Mouse (Mus musculus) adrenal gland, postnatal 25 days (tissue): Measurements from ENCODE around the gene 1700021F05Rik. TPM values are rescaled to one million over a fixed set of nuclear protein-coding genes. Genes with fewer than 3 reads are reported as not detected.
"Not testable (repeated sequence)": the region's sequence is repeated elsewhere in the genome, so short reads cannot be mapped to it uniquely, and the experiment has no call there.

Source experiments
- DNase-seq: peaks from one replicate; pipeline ENCODE4 v3.0.0; 2021; ENCODE audit warnings: mixed read lengths
- total RNA-seq: library from RNA; stranded (reverse); gene quantifications from 2 replicates; pipeline ENCODE4 v1.2.3, GENCODE M21; 2021

1700021F05Rik gene
- total RNA-seq, 1 experiment from 2014 or later = 74.7 TPM

DNA sequence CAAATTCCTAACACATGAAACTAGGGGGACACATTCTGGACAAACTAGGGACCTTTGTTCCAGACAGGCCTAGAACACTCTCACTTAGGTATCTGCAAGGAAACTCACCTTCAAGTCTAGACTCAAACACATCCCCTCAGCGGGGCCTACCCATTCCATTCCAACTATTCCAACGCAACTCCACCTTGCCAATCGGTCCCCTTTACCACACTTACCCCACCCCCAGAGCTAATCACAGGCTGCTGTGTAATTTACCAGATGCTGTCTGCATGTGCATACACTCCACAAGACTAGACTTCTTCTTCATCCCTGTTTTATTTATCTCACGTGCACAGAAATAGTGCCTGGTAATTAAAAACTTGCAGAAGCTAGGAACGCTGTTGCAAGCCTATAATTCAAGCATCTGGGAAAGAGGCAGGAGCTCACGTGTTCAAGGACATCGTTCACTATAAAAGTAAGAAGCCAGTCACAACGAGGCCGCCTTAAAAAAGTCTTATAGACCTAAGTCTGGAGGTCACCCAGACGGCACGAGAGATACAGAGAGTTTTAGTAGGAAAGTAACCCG lies 966 bp downstream of the 1700021F05Rik start:
- no peak for DNase-seq

DNA sequence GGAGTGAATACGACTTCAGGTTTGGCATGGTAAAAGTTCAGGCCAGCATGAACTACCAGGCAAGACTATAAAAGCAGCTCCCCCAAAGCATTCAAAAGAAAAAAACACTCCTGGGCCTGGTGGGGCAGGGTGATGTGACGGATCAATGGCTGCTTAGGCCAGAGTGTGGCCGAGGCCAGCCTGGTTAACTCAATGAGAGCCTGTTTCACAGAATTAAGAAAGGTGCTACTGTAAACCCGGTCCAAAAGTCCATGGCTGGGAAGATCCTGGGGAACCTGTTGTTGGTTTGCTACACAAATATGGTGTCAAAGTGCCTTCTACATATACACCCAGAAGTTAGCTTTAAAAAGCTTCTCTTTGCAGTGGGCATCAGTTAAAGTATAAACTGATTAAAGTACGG lies 2.0 kb downstream of the 1700021F05Rik start:
- no peak for DNase-seq

DNA sequence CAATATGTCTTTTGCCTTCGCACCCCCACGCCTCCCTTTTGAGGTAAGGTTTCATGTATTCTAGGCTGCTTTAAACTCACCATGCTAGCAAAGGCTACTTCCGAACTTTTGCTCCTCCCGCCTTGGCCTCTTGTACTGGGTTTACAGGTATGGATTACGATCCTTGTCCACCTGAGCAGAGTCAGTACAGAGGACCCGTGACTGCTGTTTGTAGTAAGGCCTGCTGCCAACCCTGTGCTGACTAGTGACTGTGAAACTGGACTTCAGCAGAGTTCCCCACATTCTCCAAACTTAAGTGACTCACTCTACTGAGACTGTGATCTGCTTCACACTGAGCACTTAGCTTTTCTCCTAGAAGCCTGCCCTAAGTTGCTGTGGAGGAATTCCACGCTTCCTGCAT lies 3.1 kb downstream of the 1700021F05Rik start:
- DNase-seq = no peak

DNA sequence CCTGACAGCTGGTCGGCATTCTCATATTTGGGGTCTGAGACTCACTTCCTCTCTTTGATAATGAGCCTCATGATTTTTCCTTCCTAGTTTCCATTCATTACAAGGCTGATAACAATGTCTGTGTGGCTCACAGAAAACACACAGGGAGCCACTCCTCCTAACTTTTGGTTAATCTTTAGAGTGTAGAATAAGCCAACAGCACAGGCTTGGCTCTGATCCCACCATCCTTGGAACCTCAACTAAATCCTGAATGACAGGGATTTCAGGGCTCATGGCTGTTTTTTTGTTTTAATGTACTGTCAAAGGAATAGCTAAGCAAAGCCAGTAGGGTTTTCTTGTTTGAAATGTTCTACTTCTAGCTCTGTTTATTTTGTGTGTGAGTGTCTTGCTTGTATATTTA lies 6.4 kb downstream of the 1700021F05Rik start:
- DNase-seq = no peak

DNA sequence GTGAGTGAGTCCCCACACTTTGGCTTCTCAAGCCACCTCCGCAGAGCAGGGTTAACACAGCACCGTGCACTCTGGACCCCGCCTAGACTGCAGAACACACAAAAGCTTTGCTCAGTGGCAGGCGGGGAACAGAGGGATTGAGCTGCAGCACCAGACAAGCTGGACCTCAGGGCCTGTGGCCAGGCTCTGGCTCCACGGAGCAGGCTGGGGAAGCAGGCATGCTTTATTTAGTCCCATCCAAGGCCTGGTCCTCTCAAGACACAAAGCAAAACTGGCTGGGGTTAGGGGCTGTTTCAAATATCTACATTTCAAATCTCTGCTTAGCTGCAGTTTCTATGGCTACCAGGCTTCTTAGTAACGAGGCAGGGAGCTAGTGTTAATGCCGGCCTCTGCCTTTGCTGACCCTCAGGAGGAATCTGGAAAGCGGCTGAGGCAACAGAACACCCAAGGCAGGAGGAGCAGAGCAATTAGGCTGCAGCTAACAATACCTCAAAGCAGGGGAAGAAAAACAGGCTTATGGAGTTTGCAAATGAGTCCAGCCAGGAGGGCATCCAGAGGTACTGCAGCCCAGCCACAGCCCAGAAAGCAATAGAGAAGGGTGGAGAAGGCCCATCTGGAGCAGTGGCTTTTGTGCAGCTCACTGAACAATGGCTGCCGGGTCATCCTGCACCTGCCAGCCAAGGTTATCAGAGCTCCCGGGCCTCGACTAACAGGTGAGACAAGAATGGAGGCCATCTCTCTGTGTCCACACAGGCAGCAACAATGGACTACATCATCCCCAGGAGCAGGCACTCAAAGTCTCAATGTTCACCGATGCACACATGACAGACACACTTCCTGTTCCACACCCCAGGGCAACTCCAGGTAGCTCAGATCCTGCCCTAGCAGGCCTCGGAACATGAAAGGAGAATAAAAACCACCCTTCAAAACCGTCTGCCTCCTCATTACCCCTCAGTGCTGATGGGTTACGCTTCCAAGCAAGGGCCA lies 13.2 kb downstream of the 1700021F05Rik start:
- no peak for DNase-seq

DNA sequence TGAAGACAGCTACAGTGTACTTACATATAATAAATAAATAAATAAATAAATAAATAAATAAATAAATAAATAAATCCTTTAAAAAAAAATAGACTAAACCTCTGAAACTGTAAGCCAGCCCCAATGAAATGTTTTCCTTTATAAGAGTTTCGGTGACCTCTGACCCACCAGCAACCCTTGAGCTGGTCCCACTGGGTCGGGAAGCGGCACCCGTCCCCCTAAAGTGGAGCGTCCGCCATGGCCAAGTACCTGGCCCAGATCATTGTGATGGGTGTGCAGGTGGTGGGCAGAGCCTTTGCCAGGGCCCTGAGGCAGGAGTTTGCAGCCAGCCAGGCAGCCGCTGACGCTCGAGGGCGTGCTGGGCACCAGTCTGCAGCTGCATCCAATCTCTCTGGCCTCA lies 16.9 kb downstream of the 1700021F05Rik start, which contains the start of gene Gm9803:
Gene Gm9803, plus strand, starts transcription at position 154 of the 400 bp plus-strand sequence.
- DNase-seq = not testable (repeated sequence)

DNA sequence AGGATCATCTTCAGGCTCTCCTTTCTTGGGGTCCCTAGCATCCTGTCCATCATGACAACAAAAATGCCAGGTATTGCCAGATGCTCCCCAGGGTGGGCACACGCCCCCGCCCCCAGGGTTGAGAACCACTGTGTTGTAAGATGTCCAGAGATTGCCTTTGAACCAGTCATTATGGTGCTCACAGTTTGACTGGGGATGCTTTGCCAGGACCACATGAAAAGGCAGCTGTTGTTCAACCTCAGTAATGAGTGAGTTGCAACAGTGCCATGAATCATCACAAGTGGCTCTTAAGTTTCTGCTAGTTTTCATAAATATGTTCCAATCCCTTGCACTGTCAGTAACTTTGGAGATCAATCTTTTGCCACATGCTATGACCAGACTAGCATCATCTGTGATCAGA lies 20.8 kb downstream of the 1700021F05Rik start:
- no peak for DNase-seq

DNA sequence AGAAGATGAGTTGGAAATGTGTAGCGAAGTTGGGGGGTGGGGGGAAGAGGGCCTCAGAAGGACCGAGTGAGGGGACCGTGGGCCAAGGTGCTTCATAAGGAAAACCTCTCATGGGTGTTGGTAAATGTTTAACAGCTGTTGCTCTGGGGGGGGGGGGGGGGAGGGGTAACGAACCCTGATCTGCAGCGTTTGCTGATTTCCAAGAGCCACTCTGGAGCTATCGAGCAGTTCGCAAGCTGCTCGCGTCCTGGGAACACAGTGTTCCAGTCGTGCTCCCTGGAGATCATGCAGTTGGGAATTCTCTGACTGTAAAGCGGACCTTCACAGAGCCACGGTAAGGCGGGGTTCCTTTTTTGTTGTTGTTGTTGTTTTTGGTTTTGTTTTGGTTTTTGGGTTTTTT lies 22.4 kb downstream of the 1700021F05Rik start:
- DNase-seq = no peak

DNA sequence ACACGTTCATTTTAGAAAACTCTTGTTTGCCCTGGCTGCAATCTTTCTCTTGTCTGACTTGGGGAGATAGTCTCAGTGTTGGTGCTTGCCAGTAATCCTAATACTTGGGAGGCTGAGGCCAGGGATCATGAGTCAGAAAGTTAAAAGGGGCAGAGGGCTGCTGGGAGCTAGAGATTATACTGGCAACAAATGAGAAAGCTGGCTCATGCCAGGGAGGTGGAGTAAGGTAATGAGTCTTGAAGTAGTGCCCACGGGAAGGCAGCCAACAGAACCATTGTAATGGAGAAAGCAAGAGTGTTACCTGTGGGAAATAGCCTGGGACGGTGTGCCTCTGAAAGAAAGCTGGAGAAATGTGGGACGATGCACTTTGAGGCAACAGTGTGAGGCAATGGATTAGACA lies 23.0 kb downstream of the 1700021F05Rik start:
- DNase-seq = no peak

DNA sequence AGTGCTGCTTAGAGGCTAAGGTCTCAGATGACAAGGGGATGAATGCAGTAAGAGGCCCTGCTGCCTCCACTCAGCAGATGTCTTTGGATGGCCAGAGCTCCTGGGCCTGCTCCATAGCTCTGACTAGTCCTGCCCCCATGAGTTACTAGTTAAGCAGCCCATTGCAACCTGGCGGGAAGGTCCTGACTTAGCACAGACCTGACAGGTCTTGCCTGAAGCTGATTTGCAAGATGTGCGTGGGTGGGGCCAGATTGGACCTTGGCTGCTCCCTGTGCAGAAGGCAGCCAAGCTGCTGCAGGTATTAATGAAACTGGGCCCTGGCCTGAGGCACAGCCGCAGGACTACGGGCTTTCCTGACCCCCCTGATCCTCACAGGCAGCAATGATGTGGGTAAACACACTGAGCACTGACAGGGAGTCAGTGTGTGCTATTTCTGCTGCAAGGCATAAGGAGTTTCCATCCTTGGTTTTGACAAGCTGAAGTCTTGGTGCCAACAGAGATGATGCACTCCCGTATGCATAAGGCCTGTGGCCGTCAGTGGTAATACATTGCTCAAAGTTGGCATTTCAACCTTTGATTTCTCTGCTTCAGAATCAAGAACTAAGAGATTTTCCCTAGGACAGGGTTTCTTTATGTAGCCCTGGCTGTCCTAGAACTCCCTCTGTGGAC lies 23.7 kb downstream of the 1700021F05Rik start:
- DNase-seq = no peak

DNA sequence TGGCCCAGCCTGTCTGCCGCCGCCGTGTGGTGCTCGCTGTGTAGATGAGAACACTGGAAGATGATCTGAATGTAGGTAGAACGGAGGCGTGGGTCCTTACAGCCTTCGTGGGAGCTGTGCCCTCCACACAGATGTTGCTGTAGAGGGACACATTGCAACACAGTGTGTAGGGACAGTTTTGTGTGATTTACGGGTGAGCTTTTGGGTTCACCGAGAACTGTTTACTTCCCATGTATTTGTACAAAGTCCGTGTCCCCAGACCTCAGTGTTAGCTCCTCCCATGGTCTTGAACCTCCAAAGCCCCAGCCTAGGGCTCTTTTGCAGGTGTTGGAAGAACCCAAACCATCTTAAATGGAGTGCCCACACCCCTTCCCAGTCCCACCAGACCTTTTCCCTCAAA lies 27.8 kb downstream of the 1700021F05Rik start:
- DNase-seq = no peak

DNA sequence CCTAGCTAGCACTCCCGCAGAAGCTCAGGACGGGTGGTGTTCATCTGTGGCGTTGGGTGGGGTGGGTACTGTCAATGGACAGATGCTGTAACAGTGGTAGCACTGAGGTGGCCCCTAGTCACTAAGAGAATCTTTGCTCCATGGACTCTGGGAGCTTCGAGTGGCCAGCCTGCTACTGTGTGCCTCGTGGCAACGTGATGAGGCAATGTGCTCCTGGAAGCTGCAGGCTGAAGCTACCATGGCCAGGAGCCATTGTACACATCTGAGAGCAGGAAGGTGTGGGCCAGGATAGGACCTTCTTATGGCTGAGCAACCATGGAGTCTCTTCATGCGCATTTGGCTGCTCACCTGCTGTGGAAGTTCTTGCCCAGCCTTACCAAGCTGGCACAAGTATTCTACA lies 31.6 kb downstream of the 1700021F05Rik start:
- DNase-seq = no peak

DNA sequence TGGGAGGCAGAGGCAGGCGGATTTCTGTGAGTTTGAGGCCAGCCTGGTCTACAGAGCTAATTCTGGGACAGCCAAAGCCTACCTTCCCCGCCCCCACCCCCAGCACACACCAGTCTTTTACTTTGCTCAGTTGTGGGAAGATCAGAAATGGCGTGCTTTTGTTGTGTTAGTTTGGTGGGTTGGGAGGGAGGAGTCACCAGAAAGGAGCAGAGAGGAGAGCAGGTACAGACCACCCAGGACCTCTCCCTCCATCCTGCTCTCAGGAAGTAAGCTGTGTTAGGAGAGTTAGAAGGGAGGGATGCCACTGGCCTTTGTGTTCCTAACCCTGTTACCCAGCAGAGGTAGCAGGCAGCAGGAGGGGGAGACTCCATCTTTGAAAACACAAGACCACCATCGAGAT lies 33.7 kb downstream of the 1700021F05Rik start:
- DNase-seq = no peak

DNA sequence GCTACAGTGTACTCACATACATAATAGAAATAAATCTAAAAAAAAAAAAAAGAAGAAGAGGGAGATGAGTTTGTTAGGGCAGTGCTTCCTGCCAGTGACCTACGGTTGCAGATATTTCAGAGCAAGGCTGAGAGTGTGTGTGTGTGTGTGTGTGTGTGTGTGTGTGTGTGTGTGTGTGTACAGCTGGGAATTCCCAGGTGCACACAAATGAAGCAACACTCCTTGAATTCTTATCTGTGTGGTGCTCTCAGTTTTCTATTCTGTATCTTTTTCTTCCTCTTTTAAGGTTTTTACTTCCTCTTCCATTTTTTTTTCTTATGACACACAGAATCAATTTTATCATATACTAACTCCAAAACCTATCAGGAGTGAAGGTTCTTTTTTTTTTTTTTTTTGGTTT lies 36.5 kb downstream of the 1700021F05Rik start:
- no peak for DNase-seq

DNA sequence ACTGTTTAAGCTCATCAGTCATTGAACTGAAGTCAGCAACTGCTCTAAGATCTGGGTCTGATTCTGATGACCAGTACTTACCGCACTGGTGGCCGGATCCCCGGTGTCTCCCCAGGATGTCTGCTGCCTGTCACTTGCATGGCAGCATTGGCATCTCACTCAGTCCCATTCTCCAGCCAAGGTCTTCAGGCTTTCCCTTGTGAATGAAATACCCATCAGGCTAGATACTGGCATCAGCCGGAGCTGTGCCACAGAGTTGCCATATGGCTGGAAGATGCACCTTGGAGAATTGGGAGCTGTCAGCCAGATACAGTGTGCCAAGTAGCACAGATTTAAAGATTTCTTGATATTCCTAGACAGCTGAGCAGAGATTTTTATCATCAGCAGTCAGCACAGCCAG lies 38.2 kb downstream of the 1700021F05Rik start:
- DNase-seq = no peak

DNA sequence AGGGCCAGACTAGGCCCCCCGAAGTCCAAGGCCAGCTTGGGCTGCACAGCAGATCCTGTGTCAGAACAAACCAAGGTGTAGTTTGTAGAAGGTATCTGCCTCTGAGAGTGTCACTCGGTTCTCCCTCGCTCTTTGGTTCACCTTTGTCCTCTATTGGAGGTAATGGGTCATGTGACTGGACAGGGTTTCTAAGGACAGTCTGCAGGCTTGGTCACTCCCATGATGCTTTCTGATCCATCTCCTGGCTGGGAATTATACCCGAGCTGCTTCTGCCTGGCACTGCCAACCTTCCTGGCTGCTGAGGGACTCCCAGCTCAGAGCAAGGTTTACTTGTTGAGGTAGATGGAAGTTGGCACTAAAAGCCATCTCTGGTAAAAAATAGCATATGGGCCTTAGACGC lies 49.9 kb downstream of the 1700021F05Rik start:
- no peak for DNase-seq

DNA sequence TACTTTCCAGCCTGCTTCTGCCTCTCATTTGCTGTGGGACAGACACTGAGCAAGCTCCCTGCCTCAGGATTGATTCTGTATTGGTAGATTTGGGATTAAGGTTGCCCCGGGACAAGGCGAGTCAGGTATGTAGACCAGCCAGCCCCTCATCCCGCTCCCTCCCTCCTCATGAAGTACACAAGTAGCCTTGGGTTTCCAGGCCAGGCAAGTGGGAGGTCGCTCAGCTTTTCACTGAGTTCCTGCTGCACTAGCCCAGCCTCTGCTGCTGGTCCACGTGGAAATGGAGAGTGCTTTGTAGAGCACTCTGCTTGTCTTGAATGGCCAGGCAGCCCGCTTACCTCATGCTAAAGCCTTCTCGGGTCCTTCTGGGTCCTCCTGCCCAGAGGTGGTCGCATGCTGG lies 50.8 kb downstream of the 1700021F05Rik start:
- DNase-seq = no peak

DNA sequence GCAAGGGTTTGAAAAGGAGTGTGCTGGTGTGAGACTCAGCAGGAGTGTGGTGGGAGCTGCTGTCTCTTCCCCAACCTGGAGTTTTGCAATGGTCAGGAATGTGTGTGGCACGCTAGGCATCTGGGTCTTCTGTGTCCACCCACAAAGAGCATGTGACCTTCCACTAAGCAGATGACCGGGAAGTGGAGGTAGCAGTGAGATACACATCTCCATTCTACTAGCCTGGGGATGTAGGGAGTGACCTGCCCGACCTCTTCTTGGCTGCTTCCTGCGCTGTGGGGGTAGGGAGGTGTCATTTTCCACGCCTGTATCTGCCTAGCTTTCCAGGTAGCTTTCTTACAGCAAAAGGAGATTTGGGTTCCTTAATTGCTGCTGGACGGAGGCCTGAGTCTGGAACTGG lies 51.2 kb downstream of the 1700021F05Rik start:
- DNase-seq = no peak

DNA sequence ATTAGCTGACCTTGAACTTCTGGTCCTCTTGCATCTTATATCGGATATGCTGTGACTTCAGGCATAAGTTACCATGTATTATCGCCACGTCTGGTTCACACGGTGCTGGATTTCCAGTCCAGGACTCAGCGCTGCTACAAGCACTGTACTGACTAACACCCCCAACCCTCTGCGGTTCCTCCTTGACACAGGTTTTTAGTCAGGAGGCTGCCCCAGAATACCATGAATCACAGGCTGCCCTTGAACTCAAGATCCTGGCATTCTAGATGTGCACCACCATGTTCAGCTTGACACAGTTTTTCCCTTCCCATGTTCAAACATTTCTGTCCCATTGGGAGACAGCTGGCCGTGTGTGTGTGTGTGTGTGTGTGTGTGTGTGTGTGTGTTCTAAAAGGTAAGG lies 51.7 kb downstream of the 1700021F05Rik start:
- DNase-seq = no peak

DNA sequence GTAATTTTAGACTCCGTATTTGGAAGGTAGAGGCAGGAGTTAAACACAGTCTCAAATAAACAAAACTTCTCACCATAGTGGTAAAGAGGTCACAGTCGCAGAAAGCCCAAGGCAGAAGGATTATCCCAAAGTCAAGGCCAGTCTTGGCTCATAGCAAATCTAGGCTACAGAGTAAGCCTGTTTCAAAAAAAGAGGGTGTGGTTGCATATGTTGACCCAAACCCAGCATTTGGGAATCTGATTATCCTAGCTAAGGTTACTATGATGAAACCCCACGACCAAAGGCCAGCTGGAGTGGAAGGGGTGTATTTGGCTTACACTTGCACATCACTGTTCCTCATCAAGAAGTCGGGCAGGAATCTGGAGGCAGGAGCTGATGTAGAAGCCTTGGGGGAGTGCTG lies 52.5 kb downstream of the 1700021F05Rik start:
- DNase-seq = no peak

DNA sequence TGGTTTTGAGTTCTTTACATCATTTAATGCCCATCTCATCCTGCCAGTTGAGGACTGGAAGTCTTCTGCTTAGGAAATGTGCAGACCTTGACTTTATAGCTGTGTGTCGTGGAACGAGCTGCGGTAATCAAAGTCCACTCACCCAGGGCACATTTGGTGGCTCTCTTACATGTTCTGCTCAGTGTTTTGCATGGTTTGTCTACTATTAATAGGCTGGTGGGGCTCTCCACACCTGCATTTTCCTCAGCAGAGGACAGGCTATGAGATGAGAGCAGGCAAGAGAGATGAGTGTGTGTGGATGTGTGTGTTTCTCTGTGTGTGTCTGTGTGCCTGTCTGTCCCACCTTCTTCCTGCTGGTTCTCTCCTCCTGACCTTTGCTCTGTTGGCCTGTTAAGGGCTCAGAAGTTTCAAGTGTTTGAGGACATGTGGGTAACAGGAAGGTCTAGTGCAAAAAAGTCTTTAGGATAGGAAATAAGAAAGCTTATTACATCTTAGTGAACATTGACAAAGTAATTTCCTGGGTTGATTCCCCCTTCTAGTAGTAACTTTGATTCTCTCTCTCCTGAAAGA lies 53.3 kb downstream of the 1700021F05Rik start:
- DNase-seq = no peak

DNA sequence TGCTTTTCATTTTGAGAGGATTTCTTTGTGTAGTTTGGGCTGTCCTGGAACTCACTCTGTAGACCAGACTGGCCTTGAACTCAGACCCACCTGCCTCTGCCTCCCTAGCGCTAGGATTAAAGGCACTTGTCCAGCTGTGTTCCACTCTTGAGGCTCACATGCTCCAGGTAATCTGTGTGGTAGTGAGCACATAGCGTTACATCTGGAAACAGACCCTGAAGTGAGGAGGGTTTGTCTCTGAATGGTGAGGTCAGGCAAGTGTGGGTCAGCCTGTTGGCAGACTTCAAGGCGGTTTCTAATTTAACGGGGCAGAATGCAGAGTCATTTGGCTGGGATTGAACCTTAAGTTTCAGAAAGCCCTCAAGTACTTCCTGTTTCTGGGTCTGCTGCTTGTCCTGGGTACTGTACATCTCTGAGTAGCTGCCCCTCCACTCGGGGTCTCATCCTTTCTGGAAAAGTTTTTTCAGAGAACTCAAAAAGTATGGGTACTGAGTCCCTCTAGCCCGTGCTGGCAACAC lies 55.0 kb downstream of the 1700021F05Rik start:
- no peak for DNase-seq
